Comparison of ENCODE assay signal across 8 mouse cellular contexts in genomic region chr3:146939391-146940250, GRCm38 (mm10).
DNase-seq lines count a peak whose midpoint lies in the region; ATAC-seq lines count a peak whose summit lies in the region.

No protein-coding gene starts in this region.

- peaks cover 2% of the 10 kb centered on the region; the same call in 1 of the 2 replicates for H3K4me1 ChIP-seq in midbrain, embryonic 11.5 days (ENCODE audit: control insufficient read depth, insufficient read depth, low read length)

- peak; percentile 93 for ATAC-seq in midbrain, embryonic 11.5 days (ENCODE audit: low FRiP score)
- ATAC-seq in cerebellum, adult (ENCODE audit: insufficient number of reproducible peaks, low FRiP score, low TSS enrichment), result no peak

- no peak overlapping the region for H3K27ac ChIP-seq in midbrain, embryonic 11.5 days (ENCODE audit: low read depth, low read length)

- intact Hi-C loops in heart, postnatal 10 days (cut with DNase I), result no loop called here

- DNase-seq in cerebellum, postnatal 10 days, result peak; percentile 68 to 70
- no peak for DNase-seq in cerebellum, adult 11 months
- DNase-seq in right cerebral cortex, postnatal 14 days, result peak; percentile 18
- DNase-seq in right cerebral cortex, adult 2 months (ENCODE audit: low spot score in 2 of 2), result no peak
- peak; percentile 2 to 23 for DNase-seq in heart, postnatal 10 days
- peak; percentile 89 for DNase-seq in midbrain, embryonic 11.5 days (ENCODE audit: low spot score, missing footprints)
- DNase-seq in MN1 (ENCODE audit: low spot score), result no peak

- peak overlapping the region; percentile 22; the same call in 1 of the 2 replicates for H3K9ac ChIP-seq in midbrain, embryonic 11.5 days (ENCODE audit: low read length)

- no peaks in the 10 kb centered on the region for H3K27me3 ChIP-seq in midbrain, embryonic 11.5 days (ENCODE audit: control insufficient read depth, insufficient read depth, low read length)

- 0 out of 2 replicates have a peak overlapping the region, but pooled peaks have one; percentile 15 for H3K4me2 ChIP-seq in midbrain, embryonic 11.5 days

- H3K9me3 ChIP-seq in midbrain, embryonic 11.5 days (ENCODE audit: control insufficient read depth, low read length), result no peaks in the 10 kb centered on the region

- no peak overlapping the region for H3K4me3 ChIP-seq in midbrain, embryonic 11.5 days (ENCODE audit: low read depth, low read length)

- no peaks in the 10 kb centered on the region for H3K36me3 ChIP-seq in midbrain, embryonic 11.5 days (ENCODE audit: control insufficient read depth, insufficient read depth, low read length)

- 27% methylated on average over 21 of the region's 21 CpGs for WGBS in midbrain, embryonic 11.5 days

Comparison
In these comparisons a context has a peak if more than half of its experiments do, and no peak if none do; other contexts are left out.
1. DNase-seq: peak in cerebellum, postnatal 10 days (2 of 2), right cerebral cortex, postnatal 14 days (single experiment), heart, postnatal 10 days (2 of 2) and midbrain, embryonic 11.5 days (single experiment); none in cerebellum, adult 11 months (single experiment), right cerebral cortex, adult 2 months (0 of 2) and MN1 (single experiment).